Mouse (Mus musculus): ENCODE results near the gene Grrp1. TPM values are rescaled to one million over a fixed set of nuclear protein-coding genes. Genes with fewer than 3 reads are reported as not detected.

The Grrp1 gene
- total RNA-seq, 2 experiments from 2014 or later: not detected

DNA sequence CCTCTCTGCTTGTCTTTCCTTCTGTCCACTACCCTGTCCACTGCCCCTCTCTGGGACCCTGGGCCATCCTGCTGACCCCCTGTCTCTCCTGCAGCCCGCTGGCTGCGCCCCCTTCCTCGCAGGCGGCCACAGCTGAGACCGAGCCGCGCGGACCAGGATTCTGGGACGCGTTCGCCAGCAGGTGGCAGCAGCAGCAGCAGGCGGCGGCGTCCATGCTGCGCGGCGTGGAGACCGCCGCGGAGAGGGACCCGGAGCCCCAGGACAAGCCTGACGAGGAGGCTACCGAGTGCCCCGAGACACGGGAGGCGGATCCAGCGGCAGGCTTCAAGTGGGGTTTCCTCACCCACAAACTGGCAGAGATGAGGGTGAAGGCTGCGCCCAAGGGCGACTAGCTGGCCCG lies 4.3 kb downstream of the Grrp1 start:
- 0 out of 2 replicates have a peak, but pooled peaks have one; percentile 38 for ATAC-seq (replicated peaks; ENCODE audit: low FRiP score, poor library complexity, severe bottlenecking)

DNA sequence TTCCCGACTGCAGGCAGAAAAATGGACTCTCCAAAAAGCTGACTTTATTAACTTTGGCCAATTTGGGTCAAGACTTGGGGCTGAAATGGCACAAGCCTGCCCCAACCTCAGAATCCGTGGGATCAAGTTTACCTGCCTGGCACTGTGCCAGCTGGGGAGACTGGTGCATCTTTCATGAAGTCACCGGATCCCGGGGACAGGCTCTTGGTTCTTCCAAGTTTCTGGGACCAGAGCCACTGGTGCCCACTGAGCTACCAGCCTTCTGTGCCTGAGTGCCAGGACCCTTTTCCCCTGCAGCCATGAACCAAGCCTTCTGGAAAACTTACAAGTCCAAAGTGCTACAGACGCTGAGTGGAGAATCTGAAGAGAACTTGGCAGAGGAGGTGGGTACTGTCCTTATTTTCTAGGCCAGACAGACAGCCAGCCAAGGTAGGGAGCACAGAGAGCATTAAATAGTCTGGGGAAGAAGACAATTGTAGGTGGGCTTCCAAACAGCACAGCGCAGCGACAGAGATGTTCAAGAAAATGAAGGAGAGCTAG lies 7.1 kb downstream of the Grrp1 start, which contains the start of gene Gm30191:
TSS of gene Gm30191 (plus strand) at position 217 of the 540 bp plus-strand sequence.
- no peak for ATAC-seq (replicated peaks; ENCODE audit: low FRiP score, poor library complexity, severe bottlenecking)

DNA sequence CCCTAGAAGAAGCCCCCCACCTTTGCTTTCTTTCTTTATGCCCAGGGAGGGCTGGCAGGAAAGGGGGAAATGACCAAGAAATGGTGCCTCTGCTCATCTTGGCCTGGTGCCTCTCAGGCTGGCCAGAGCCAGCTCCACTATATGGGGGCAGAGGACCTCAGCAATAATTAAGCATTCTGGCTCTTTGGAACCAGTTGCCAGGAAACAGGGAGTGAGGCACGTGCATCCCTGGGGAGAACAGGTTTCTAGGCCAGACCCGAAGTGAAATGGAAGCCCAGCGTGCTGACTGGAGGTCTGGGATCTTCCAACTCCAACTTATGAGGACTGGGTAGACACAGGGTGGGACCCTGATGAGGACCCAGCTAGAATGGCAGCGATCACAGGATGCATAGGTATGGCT lies 7.7 kb downstream of the Grrp1 start:
- no peak for ATAC-seq (replicated peaks; ENCODE audit: low FRiP score, poor library complexity, severe bottlenecking)

DNA sequence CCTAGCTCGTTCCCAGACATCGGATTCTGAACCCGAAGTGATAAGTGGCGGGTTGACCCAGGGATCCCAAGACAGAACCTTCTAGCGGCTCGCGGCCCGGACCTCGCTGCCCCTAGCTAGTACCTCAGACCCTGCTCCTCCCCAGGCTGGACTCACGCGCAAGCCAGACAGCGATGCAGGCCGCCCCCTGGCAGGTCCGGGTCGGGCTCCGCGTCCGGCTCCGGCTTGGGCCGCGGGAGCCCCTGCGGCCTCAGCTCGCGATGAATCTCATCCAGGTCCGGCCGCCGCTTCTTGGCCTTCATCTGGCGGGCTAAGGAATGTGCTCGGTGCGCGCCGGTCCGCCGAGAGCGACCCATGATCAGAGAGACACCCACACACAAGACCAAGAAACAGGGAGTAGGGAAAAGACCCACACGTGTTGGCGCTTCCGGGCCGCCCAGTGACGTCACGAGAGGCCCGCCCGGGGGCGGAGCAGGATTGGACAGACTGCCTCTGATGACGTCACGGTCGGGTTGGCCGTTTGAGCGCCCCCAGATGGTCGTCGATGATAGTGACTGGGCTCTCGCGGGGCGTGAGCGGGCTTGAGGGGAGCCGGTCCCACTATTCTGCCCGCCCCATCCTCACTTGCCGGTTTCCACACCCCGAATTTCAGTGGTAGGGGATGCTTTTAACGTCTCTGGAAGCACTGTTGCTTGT lies 8.6 kb downstream of the Grrp1 start, which contains the start of gene Zfp593:
TSS of gene Zfp593 (minus strand) at position 445 of the 696 bp plus-strand sequence.
- ATAC-seq (replicated peaks; ENCODE audit: low FRiP score, poor library complexity, severe bottlenecking): peak; percentile 85

DNA sequence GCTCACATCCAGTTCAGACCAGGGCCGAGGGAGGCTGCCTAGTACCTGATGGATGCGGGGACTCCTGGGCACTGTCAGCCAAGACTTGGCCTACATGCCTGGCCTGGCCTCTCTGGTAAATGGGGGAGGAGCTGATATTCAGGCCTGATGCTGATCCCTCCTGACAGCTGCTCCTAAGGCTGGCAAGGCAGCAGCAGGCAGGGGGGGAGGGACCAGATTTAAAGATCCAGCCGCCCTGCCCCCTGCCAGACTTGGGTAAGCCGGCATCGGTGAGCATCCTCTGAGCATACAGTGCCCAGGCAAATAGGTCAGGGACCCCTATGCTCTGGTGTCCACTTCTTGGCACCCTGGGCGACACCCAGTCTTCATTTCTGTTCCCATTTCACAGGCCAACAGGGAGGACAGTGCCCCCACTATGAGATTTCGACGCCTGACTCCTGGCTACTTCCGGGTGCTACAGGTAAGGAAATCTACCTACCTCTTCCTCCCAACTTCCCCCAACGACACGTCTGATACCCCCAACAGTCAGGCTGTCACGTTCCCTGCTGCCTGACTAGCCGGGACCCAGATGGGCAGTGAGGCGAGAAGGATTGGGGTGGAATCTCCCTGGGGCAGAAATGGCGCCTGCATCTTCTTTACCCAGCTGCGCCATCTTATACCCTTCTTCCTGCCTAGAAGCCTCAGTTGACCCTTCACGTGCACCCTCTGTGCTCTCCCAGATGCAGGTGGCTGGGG lies 10.2 kb downstream of the Grrp1 start, which contains the start of gene E130218I03Rik:
TSS of gene E130218I03Rik (plus strand) at position 147 of the 735 bp plus-strand sequence.
- no peak for ATAC-seq (replicated peaks; ENCODE audit: low FRiP score, poor library complexity, severe bottlenecking)

DNA sequence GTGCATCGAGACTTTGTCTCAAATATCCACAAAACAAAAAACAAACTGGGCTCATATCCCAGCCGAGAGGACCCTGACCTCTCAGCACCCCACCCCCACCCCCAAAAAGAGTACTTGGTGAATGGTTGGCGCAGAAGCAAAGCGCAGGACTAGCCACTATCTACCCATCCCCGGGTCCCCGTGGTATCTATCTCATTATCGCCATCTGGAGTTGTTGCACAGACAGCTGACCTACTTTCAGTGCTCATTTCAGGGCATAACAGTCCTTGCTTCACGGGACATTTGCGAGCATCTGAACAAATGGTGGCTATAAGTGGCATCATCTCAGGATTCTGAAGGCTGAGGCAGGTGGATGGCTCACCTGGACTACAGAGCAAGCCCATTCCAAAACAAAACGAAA lies 15.2 kb downstream of the Grrp1 start:
- ATAC-seq (replicated peaks; ENCODE audit: low FRiP score, poor library complexity, severe bottlenecking): no peak

DNA sequence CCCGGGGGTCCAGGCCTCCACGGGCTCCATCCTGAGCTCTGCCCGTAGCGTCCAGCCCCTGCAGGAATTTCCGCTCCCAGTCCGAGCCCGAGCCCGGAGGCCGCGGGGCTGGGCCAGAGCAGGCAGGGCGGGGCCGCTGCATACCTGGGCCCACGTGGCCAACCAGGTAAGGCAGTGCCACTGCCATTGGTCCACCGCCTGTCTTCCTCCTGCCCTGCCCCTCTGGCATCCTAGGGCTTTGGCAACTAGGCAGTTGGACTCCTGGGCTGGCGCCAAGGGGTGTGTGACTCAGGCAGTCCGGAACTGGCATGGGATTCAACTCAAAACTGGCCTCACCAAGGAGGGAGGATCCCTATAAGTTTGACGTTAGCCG lies 15.6 kb downstream of the Grrp1 start, which contains the start of gene Cnksr1:
TSS of gene Cnksr1 (minus strand) at position 121 of the 373 bp plus-strand sequence.
- ATAC-seq (replicated peaks; ENCODE audit: low FRiP score, poor library complexity, severe bottlenecking): no peak

DNA sequence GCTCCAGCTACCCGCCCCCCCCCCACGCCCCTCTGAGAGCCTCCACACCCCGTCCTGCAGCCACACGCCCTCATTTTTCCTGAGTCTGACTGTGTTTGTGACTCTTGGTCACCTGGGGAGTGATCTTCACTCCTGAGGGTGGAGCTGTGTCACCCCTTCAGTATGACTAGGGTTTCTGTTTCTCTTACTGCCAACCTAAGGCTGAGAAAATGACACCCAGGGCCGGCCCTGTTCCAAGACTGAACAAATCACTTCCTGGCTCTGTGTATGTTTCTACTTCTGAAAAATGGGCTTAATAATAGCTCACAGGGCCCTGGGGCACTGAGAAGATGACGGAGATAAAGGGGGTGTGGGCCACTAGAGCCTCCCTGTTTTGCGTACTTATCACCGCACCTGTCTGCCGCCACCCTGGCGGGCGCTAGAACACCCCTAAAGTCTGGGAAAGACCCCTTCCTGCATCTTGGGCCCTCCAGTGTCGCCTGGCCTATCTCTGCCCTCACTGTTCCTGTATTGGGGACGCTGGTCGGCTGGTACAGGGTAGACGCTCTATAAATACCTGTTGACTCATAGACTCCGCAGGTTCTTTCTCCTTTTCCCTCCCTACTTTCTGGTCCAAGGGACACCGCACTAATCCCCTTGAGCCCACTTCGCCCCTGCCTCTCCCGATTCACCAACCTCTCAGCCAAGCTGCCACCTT lies 16.2 kb downstream of the Grrp1 start:
- no peak for ATAC-seq (replicated peaks; ENCODE audit: low FRiP score, poor library complexity, severe bottlenecking)

DNA sequence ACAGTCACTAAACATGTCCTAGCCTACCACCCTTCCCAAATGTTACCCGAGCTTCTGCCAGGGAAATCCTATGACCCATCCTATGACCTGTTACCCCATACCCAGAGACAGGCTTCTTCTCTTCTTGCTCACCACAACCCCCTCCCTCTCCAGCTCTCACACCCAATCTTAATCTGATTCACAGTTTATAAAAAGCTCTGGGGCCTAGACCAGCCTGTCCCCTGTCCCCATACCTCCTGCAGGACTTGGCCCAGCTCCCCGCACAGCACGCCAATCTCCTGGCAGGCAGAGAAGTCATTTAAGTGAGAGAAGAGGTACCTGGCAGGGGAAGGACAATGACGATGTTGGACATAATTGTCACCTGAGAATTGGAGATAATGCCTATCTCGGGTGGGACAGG lies 19.0 kb downstream of the Grrp1 start:
- no peak for ATAC-seq (replicated peaks; ENCODE audit: low FRiP score, poor library complexity, severe bottlenecking)

DNA sequence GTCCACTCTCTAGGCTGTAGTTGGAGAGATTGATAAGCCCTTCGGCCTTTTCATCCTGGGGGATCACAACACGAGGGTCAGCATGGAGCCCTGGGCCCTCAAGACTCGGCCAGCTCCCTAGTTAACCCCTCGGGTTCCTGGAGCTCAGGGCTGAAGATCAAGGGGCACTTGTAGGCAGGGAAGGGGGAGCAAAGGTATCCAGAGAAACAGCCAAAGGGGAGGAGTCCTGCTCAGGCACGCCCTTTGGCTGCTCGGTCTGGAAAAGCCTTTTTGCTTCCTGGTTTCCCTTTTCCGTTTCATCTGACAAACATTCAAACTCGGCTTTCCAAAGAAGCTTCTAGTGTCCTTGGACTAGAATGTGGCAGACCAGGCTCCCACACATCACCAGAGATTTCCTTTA lies 23.5 kb downstream of the Grrp1 start:
- ATAC-seq (replicated peaks; ENCODE audit: low FRiP score, poor library complexity, severe bottlenecking): no peak

DNA sequence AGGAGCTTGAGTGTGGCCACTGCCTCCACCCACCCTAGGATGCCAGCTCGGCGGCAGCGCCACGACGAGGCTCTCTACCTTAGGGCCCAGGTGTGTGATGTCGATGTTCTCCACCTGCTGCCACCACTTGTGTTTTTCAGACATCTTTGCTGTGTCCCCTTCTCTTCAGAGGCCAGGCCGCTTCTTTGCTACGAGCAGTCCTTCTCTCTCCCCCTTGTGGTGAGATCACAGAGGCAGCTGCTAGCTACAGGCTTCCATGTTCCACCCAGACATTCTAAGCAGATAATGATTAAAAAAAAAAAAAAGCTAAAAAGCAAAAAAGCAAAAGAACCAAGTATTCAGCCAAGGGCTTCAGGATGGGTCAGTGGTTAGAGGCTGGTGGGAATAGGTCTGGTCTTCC lies 26.7 kb downstream of the Grrp1 start, which contains the start of gene Catsper4:
TSS of gene Catsper4 (minus strand) at position 190 of the 400 bp plus-strand sequence.
- no peak for ATAC-seq (replicated peaks; ENCODE audit: low FRiP score, poor library complexity, severe bottlenecking)

DNA sequence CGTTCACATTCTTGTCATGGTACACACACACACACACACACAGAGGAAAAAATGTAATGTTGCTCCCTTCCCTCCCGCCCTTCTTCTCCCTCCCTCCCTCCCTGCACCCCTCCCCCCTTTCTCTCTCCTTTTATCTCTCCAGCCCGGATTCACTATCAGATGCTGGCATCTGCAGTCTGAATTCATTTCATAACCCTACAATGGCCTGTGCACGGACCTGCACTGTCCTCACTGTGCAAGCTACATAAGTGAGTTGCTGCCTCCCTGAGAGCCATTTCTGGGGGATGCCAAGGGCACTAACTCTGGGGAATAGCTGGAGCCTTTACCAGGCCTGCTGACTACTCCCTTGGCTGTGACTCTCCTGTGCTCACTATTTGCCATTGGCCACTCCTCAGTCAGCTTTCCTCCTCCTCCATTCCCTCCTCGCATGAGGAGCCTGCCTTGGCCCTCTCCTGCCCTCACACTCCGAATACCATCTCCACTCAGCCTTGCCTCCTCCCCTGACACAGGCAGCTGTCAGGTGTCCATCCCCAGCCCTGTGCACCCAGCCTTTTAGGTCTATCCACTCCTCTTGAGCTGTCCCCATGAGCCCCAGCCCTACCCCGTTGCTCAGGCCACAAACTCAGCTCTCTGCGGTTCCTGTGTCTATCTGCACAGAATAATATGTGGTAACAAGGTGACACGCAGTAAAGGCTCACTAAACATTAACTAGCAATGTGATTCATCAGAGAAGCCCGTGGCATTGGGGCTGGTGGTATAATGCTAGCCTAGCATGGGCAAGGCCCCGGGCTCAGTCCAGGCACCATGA lies 30.9 kb downstream of the Grrp1 start:
- no peak for ATAC-seq (replicated peaks; ENCODE audit: low FRiP score, poor library complexity, severe bottlenecking)

DNA sequence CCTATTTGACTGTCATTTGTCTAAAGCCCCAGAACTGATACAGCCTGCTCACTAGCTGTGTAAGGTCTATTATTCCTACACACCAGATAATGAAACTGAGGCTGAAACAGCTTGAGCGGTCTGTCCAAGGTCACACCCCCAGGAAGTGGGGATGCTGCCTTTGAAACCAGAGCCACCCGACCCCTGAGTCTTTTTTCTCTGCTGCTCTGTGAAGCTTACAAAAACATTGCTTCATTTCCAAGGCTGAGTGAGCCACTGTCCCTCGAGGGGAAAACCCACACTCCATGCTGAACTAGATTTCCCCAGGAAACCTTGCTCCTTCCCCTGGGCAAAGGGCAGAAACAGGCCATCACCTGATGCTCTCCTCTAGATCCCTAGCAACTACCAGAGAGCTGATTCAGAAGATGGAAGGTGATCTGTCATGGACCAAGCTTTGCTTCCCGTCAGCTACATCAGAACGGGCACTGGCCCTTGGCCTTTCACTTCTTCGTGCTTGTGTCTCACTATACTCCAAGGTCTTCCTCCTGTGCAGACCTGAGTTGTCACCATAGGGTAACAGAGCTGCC lies 47.3 kb downstream of the Grrp1 start:
- no peak for ATAC-seq (replicated peaks; ENCODE audit: low FRiP score, poor library complexity, severe bottlenecking)

DNA sequence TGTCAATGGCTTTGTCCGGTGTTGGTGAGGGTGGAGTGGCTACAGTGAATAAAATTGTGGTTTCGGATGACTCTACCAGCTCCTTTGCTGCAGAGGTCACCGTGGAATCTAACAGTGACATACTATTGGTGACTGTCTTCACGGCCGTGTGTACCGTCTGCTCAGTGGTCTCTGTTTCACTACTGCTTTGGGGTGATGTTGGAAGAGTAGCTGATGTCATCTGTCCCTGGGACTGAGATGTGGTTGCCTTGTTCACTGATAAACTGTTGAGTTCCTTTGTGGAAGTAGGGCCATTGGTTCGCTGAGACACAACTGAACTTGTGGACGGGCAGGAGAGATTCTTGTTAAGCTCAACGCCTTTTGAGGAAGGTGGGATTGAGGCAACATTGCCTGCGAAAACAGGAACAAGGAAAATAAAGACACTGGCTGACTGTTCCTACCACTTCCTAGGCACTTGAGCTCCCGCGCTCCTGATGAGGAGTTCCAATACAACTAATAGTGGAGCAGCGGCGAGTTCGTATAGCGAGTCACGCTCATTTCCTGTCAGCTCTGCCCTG lies 50.5 kb downstream of the Grrp1 start:
- no peak for ATAC-seq (replicated peaks; ENCODE audit: low FRiP score, poor library complexity, severe bottlenecking)

DNA sequence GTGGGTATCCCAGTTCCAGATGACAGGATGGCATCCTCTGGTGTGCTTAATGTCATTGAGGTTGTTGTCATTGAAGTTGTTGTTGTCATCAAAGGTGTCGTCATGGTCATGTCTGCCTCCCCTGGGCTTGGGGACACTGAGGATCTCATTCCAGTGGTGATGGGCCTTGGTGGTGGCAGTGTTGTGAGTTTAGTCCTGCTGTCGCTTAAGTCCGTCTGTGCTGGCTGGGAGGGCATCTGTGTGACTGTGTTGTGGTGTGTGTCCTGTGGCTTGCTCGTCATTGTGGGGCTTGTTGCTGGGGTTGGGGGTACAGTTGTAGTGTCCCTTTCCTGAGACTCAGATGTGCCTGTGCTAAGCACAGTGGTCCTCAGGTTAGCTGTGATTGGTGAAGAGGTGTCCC lies 51.0 kb downstream of the Grrp1 start, which contains the start of gene Gm7534:
TSS of gene Gm7534 (minus strand) at position 101 of the 400 bp plus-strand sequence.
- ATAC-seq (replicated peaks; ENCODE audit: low FRiP score, poor library complexity, severe bottlenecking): no peak
